Mouse (Mus musculus) neural tube, embryonic 14.5 days (tissue): Measurements from ENCODE around the gene Olfr384. TPM values are rescaled to one million over a fixed set of nuclear protein-coding genes. Genes with fewer than 3 reads are reported as not detected.
"Not testable (repeated sequence)": the region's sequence is repeated elsewhere in the genome, so short reads cannot be mapped to it uniquely, and the experiment has no call there.

Experiments
- ATAC-seq: fragments of 200-750 bp; cut with Nextera tagmentation; 2 replicates; pipeline ENCODE4 v1.8.0; 2017; ENCODE audit warnings: low read depth, mild to moderate bottlenecking, moderate TSS enrichment, moderate library complexity
- H3K27ac ChIP-seq: fragments of 300-500 bp; sonication (generic); 2 replicates; pipeline ENCODE4 v1.5.1; 2014; ENCODE audit warnings: low read depth, mild to moderate bottlenecking, control low read depth, low read length, moderate library complexity, mixed read lengths
- H3K27me3 ChIP-seq: fragments of 300-500 bp; sonication (generic); 2 replicates; pipeline ENCODE4 v1.6.1; 2014; ENCODE audit warnings: low read length; ENCODE audit not compliant: control insufficient read depth, insufficient read depth
- H3K36me3 ChIP-seq: fragments of 300-500 bp; sonication (generic); 2 replicates; pipeline ENCODE4 v1.6.1; 2014; ENCODE audit warnings: low read length, mixed read lengths; ENCODE audit not compliant: control insufficient read depth, insufficient read depth
- H3K4me1 ChIP-seq: fragments of 300-500 bp; sonication (generic); 2 replicates; pipeline ENCODE4 v1.6.1; 2014; ENCODE audit warnings: low read length; ENCODE audit not compliant: control insufficient read depth, insufficient read depth
- H3K4me2 ChIP-seq: fragments of 300-500 bp; sonication (generic); 2 replicates; pipeline ENCODE4 v1.6.1; 2014; ENCODE audit warnings: mild to moderate bottlenecking, low read depth, low read length, control low read depth
- H3K4me3 ChIP-seq: fragments of 300-500 bp; sonication (generic); 2 replicates; pipeline ENCODE4 v1.5.1; 2014; ENCODE audit warnings: low read depth, low read length, control low read depth, mixed read lengths
- H3K9ac ChIP-seq: fragments of 300-500 bp; sonication (generic); replicated peaks from 2 replicates; pipeline ENCODE4 v1.6.1; 2014; ENCODE audit warnings: low read depth, mild to moderate bottlenecking, control low read depth, low read length, mixed read lengths
- H3K9me3 ChIP-seq: fragments of 300-500 bp; sonication (generic); 2 replicates; pipeline ENCODE4 v1.6.1; 2016; ENCODE audit warnings: low read length; ENCODE audit not compliant: control insufficient read depth
- WGBS: fragments of 180-500 bp; shearing (Covaris S2); extraction: QIAGEN DNeasy Blood & Tissue Kit; methylation state at CpG from one replicate; pipeline ENCODE4 v1.1.7; 2014; 5-methylcytosine and 5-hydroxymethylcytosine counted together
- polyA plus RNA-seq: library from polyadenylated mRNA; unstranded; fragments of >200 nt; fragmentation: Nextera tagmentation; extraction: Ambion mirVana; gene quantifications from 2 replicates; pipeline ENCODE4 v1.2.1, GENCODE M21; 2014

The Olfr384 gene
- not detected in 2 replicates for polyA plus RNA-seq

GRCm38 (mm10) chr11:73598294-73598693 lies at the start of gene Olfr384:
TSS of gene Olfr384 (plus strand) at chr11:73598594.
- no peaks in the 10 kb centered on the region for H3K4me1 ChIP-seq
- no peak within 1 kb of the TSS for H3K27ac ChIP-seq
- ATAC-seq, result no peak
- H3K36me3 ChIP-seq, result no peaks in the 10 kb centered on the region
- H3K27me3 ChIP-seq, result no peaks in the 10 kb centered on the region
- H3K9ac ChIP-seq, result no peak within 1 kb of the TSS
- H3K9me3 ChIP-seq, result no peaks in the 10 kb centered on the region
- H3K4me3 ChIP-seq, result no peak within 1 kb of the TSS
- H3K4me2 ChIP-seq, result no peak within 1 kb of the TSS

- Histone ChIP-seq H3K4me1 (no peaks in the 10 kb centered on the region), H3K27ac (no peak overlapping the region), H3K4me3 (no peak overlapping the region), H3K9me3 (no peaks in the 10 kb centered on the region), H3K36me3 (no peaks in the 10 kb centered on the region), H3K27me3 (no peaks in the 10 kb centered on the region), H3K4me2 (no peak overlapping the region), H3K9ac (no peak overlapping the region)
- ATAC-seq, result no peak
Measured at GRCm38 (mm10) chr11:73579871-73580270, 18.5 kb upstream of the Olfr384 start.

DNA sequence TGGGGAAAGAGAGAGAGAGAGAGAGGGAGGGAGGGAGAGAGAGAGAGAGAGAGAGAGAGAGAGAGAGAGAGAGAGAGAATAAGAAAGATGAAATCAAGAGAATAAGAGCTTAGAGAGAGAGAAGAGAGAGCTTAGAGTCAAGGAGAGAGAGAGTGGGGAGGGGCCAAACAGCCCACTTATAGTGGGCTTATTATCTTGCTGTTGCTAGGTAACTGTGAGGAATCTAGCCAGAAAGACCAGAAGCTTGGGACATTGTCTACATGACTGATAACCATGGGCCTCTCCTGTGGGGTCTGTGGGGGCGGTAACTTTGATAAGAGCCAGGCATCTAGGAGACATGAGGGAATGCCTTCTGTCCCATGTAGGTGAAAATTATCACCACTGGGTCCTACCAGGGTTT lies 15.2 kb upstream of the Olfr384 start:
- not testable (repeated sequence) for H3K9me3 ChIP-seq, ATAC-seq, H3K4me1 ChIP-seq, H3K4me2 ChIP-seq, H3K27ac ChIP-seq, H3K9ac ChIP-seq, H3K27me3 ChIP-seq, H3K4me3 ChIP-seq, H3K36me3 ChIP-seq
- WGBS, result 95% methylated on average over 1 of the region's 1 CpGs

DNA sequence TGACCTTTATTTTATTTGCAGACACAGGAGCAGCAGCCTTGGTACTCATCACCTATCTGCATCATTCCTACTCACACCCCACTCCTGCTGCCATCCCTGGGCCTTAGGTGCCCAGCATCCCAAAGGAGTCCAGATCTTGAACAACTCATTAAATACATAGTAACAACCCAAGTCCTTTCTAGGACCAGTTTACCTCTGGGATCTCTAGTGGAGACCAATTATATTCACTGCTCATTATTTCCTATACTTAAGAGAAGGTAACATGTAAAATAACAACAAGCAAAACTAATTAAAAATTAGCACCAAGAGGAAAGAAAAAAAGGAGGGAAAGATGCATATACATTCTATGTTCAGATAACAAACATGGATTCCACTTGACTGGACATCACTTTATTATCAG lies 5.5 kb upstream of the Olfr384 start, which contains the start of gene Olfr385:
Olfr385 (minus strand) TSS at position 101 of the 400 bp plus-strand sequence.
- H3K4me3 ChIP-seq, result no peak within 1 kb of the TSS
- no peak within 1 kb of the TSS for H3K4me2 ChIP-seq
- no peaks in the 10 kb centered on the region for H3K4me1 ChIP-seq
- H3K27ac ChIP-seq, result no peak within 1 kb of the TSS
- ATAC-seq, result no peak
- no peaks in the 10 kb centered on the region for H3K9me3 ChIP-seq
- H3K27me3 ChIP-seq, result no peaks in the 10 kb centered on the region
- H3K9ac ChIP-seq, result no peak within 1 kb of the TSS
- no peaks in the 10 kb centered on the region for H3K36me3 ChIP-seq

Other genes with a start within 250 kb of the Olfr384 start
- not detected in 2 replicates for gene Olfr20, start 247.8 kb upstream of the Olfr384 start, polyA plus RNA-seq
- gene Olfr376, start 227.3 kb upstream of the Olfr384 start, polyA plus RNA-seq, result not detected in 2 replicates
- not detected in 2 replicates for gene Olfr1, start 199.0 kb upstream of the Olfr384 start, polyA plus RNA-seq
- gene Olfr378, start 170.1 kb upstream of the Olfr384 start, polyA plus RNA-seq, result not detected in 2 replicates
- not detected in 2 replicates for gene Olfr380, start 141.1 kb upstream of the Olfr384 start, polyA plus RNA-seq
- not detected in 2 replicates for gene Olfr381, start 107.0 kb upstream of the Olfr384 start, polyA plus RNA-seq
- not detected in 2 replicates for gene Olfr382, start 81.4 kb upstream of the Olfr384 start, polyA plus RNA-seq
- not detected in 2 replicates for gene Olfr385, start 5.6 kb upstream of the Olfr384 start, polyA plus RNA-seq
- not detected in 2 replicates for gene Zfp735, start 90.2 kb downstream of the Olfr384 start, polyA plus RNA-seq
- gene Olfr389, start 182.1 kb downstream of the Olfr384 start, polyA plus RNA-seq, result not detected in 2 replicates
- not detected in 2 replicates for gene Olfr390, start 184.4 kb downstream of the Olfr384 start, polyA plus RNA-seq
- gene Olfr391-ps, start 204.5 kb downstream of the Olfr384 start, polyA plus RNA-seq, result not detected in 2 replicates
- not detected in 2 replicates for gene Olfr392, start 218.5 kb downstream of the Olfr384 start, polyA plus RNA-seq